Mouse (Mus musculus): Measurements from ENCODE around the gene Omt2a. TPM values are rescaled to one million over a fixed set of nuclear protein-coding genes. Genes with fewer than 3 reads are reported as not detected.
"Not testable (repeated sequence)": the region's sequence is repeated elsewhere in the genome, so short reads cannot be mapped to it uniquely, and the experiment has no call there.

Gene Omt2a
- total RNA-seq, 1 experiment = 0.31 TPM

- H3K4me3 ChIP-seq (ENCODE audit: insufficient read depth in 1 of 2, low read depth in 1 of 2, low read length in 2 of 2, poor library complexity in 1 of 2, severe bottlenecking in 1 of 2) = no peak overlapping the region
- no peak overlapping the region for H3K9ac ChIP-seq (ENCODE audit: insufficient read depth, low read depth, low read length, poor library complexity, severe bottlenecking)
- H3K27ac ChIP-seq (ENCODE audit: insufficient read depth, low read depth, low read length, poor library complexity, severe bottlenecking) = no peak overlapping the region
- in situ Hi-C loops (cut with MboI; ENCODE audit: low sequenced_read_pairs in 2 of 2, unreplicated experiment in 2 of 2) = no loop called here
- no peaks in the 10 kb centered on the region for H3K36me3 ChIP-seq (ENCODE audit: control insufficient read depth, insufficient read depth, low read length, poor library complexity, severe bottlenecking)
- no peaks in the 10 kb centered on the region for H3K9me3 ChIP-seq (ENCODE audit: control insufficient read depth, insufficient read depth, low read depth, low read length)
- no peaks in the 10 kb centered on the region for H3K4me1 ChIP-seq (ENCODE audit: control insufficient read depth in 2 of 2, insufficient read depth in 2 of 2, low read length in 2 of 2, poor library complexity in 1 of 2)
- DNase-seq (ENCODE audit: low read depth, low spot score) = peak; percentile 29
- TF ChIP-seq ZC3H11A (IDR thresholded peaks at IDR 0.05; ENCODE audit: borderline replicate concordance, low read depth, low read length) (peak; percentile 69), CHD2 (IDR thresholded peaks at IDR 0.05; ENCODE audit: low read depth, low read length) (no peak)
Measured at GRCm38 (mm10) chr9:78319499-78319898, 4.9 kb upstream of the Omt2a start.

- H3K4me3 ChIP-seq (ENCODE audit: insufficient read depth in 1 of 2, low read depth in 1 of 2, low read length in 2 of 2, poor library complexity in 1 of 2, severe bottlenecking in 1 of 2); DNase-seq (ENCODE audit: low read depth, low spot score); H3K9ac ChIP-seq (ENCODE audit: insufficient read depth, low read depth, low read length, poor library complexity, severe bottlenecking); H3K27ac ChIP-seq (ENCODE audit: insufficient read depth, low read depth, low read length, poor library complexity, severe bottlenecking); H3K36me3 ChIP-seq (ENCODE audit: control insufficient read depth, insufficient read depth, low read length, poor library complexity, severe bottlenecking); in situ Hi-C loops (cut with MboI; ENCODE audit: low sequenced_read_pairs in 2 of 2, unreplicated experiment in 2 of 2); H3K9me3 ChIP-seq (ENCODE audit: control insufficient read depth, insufficient read depth, low read depth, low read length); H3K4me1 ChIP-seq (ENCODE audit: control insufficient read depth in 2 of 2, insufficient read depth in 2 of 2, low read length in 2 of 2, poor library complexity in 1 of 2): not testable (repeated sequence)
Measured at GRCm38 (mm10) chr9:78308122-78308521, 6.5 kb downstream of the Omt2a start.

- H3K9me3 ChIP-seq (ENCODE audit: control insufficient read depth, insufficient read depth, low read depth, low read length); H3K27ac ChIP-seq (ENCODE audit: insufficient read depth, low read depth, low read length, poor library complexity, severe bottlenecking); H3K4me3 ChIP-seq (ENCODE audit: insufficient read depth in 1 of 2, low read depth in 1 of 2, low read length in 2 of 2, poor library complexity in 1 of 2, severe bottlenecking in 1 of 2); in situ Hi-C loops (cut with MboI; ENCODE audit: low sequenced_read_pairs in 2 of 2, unreplicated experiment in 2 of 2); H3K4me1 ChIP-seq (ENCODE audit: control insufficient read depth in 2 of 2, insufficient read depth in 2 of 2, low read length in 2 of 2, poor library complexity in 1 of 2); H3K36me3 ChIP-seq (ENCODE audit: control insufficient read depth, insufficient read depth, low read length, poor library complexity, severe bottlenecking); DNase-seq (ENCODE audit: low read depth, low spot score); H3K9ac ChIP-seq (ENCODE audit: insufficient read depth, low read depth, low read length, poor library complexity, severe bottlenecking): not testable (repeated sequence)
Measured at GRCm38 (mm10) chr9:78299143-78299542, 15.5 kb downstream of the Omt2a start.

DNA sequence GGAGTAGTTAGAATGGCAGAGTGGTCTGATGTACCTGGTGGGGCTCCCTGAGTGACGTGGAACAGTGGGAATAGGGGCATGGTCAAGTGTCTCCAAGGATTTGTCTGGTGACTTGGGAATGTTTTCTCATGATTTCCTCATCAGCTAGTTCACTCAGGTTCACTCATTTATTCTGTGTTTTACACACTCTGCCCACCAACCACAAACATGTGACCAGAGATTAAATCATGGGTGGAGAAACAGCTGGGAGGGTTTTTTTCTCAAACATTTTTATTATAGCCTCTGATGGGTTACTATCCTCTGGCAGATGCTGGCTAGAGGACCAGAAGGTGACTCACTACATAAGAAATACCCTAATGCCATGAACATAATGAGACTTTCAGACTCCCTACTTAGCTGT lies 16.4 kb downstream of the Omt2a start:
- no peak overlapping the region for H3K9ac ChIP-seq (ENCODE audit: insufficient read depth, low read depth, low read length, poor library complexity, severe bottlenecking)
- TF ChIP-seq ZNF384 (IDR thresholded peaks at IDR 0.05; ENCODE audit: low read depth, low read length) (no peak), HCFC1 (IDR thresholded peaks at IDR 0.05; ENCODE audit: borderline replicate concordance, insufficient read depth, low read length) (no peak), CHD2 (IDR thresholded peaks at IDR 0.05; ENCODE audit: low read depth, low read length) (no peak), MAFK (IDR thresholded peaks at IDR 0.05; ENCODE audit: insufficient read depth, low read depth, low read length) (no peak), ZC3H11A (IDR thresholded peaks at IDR 0.05; ENCODE audit: borderline replicate concordance, low read depth, low read length) (no peak)
- no peak overlapping the region for H3K27ac ChIP-seq (ENCODE audit: insufficient read depth, low read depth, low read length, poor library complexity, severe bottlenecking)
- no peaks in the 10 kb centered on the region for H3K9me3 ChIP-seq (ENCODE audit: control insufficient read depth, insufficient read depth, low read depth, low read length)
- no peak overlapping the region for H3K4me3 ChIP-seq (ENCODE audit: insufficient read depth in 1 of 2, low read depth in 1 of 2, low read length in 2 of 2, poor library complexity in 1 of 2, severe bottlenecking in 1 of 2)
- H3K4me1 ChIP-seq (ENCODE audit: control insufficient read depth in 2 of 2, insufficient read depth in 2 of 2, low read length in 2 of 2, poor library complexity in 1 of 2) = no peaks in the 10 kb centered on the region
- no peaks in the 10 kb centered on the region for H3K36me3 ChIP-seq (ENCODE audit: control insufficient read depth, insufficient read depth, low read length, poor library complexity, severe bottlenecking)
- no peak for DNase-seq (ENCODE audit: low read depth, low spot score)
- in situ Hi-C loops (cut with MboI; ENCODE audit: low sequenced_read_pairs in 2 of 2, unreplicated experiment in 2 of 2) = no loop called here

DNA sequence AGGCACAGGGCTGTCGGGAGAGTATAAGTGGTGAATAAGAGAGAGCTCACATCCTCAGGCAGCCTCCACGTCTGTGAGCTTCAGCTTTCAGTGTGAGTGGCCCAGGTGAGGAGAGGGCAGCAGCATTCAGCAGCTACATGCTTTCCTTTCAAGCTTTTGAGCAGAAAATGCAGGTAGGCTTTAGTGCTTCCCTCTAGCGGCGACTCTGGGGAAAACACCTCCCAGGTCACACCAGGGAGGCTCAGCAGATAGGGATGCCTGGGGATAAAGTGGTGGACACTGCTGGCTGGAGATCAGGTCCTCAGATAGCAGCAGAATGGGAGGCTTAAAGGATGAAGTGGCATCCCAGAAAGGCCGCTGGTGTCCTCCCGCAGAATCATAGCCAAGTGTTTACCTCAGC lies 18.5 kb downstream of the Omt2a start:
- H3K9me3 ChIP-seq (ENCODE audit: control insufficient read depth, insufficient read depth, low read depth, low read length); H3K4me1 ChIP-seq (ENCODE audit: control insufficient read depth in 2 of 2, insufficient read depth in 2 of 2, low read length in 2 of 2, poor library complexity in 1 of 2); in situ Hi-C loops (cut with MboI; ENCODE audit: low sequenced_read_pairs in 2 of 2, unreplicated experiment in 2 of 2); H3K9ac ChIP-seq (ENCODE audit: insufficient read depth, low read depth, low read length, poor library complexity, severe bottlenecking); H3K27ac ChIP-seq (ENCODE audit: insufficient read depth, low read depth, low read length, poor library complexity, severe bottlenecking); H3K4me3 ChIP-seq (ENCODE audit: insufficient read depth in 1 of 2, low read depth in 1 of 2, low read length in 2 of 2, poor library complexity in 1 of 2, severe bottlenecking in 1 of 2); H3K36me3 ChIP-seq (ENCODE audit: control insufficient read depth, insufficient read depth, low read length, poor library complexity, severe bottlenecking): not testable (repeated sequence)
- peak; percentile 17; the same call in 1 of the 2 replicates for TF ChIP-seq ZC3H11A (IDR thresholded peaks at IDR 0.05; ENCODE audit: borderline replicate concordance, low read depth, low read length)
- DNase-seq (ENCODE audit: low read depth, low spot score) = peak; percentile 55

- H3K9me3 ChIP-seq (ENCODE audit: control insufficient read depth, insufficient read depth, low read depth, low read length); in situ Hi-C loops (cut with MboI; ENCODE audit: low sequenced_read_pairs in 2 of 2, unreplicated experiment in 2 of 2); H3K27ac ChIP-seq (ENCODE audit: insufficient read depth, low read depth, low read length, poor library complexity, severe bottlenecking); H3K4me3 ChIP-seq (ENCODE audit: insufficient read depth in 1 of 2, low read depth in 1 of 2, low read length in 2 of 2, poor library complexity in 1 of 2, severe bottlenecking in 1 of 2); H3K36me3 ChIP-seq (ENCODE audit: control insufficient read depth, insufficient read depth, low read length, poor library complexity, severe bottlenecking); H3K9ac ChIP-seq (ENCODE audit: insufficient read depth, low read depth, low read length, poor library complexity, severe bottlenecking); DNase-seq (ENCODE audit: low read depth, low spot score); H3K4me1 ChIP-seq (ENCODE audit: control insufficient read depth in 2 of 2, insufficient read depth in 2 of 2, low read length in 2 of 2, poor library complexity in 1 of 2): not testable (repeated sequence)
Measured at GRCm38 (mm10) chr9:78294781-78295180, 19.8 kb downstream of the Omt2a start.

- DNase-seq (ENCODE audit: low read depth, low spot score); H3K4me3 ChIP-seq (ENCODE audit: insufficient read depth in 1 of 2, low read depth in 1 of 2, low read length in 2 of 2, poor library complexity in 1 of 2, severe bottlenecking in 1 of 2); H3K27ac ChIP-seq (ENCODE audit: insufficient read depth, low read depth, low read length, poor library complexity, severe bottlenecking); H3K9ac ChIP-seq (ENCODE audit: insufficient read depth, low read depth, low read length, poor library complexity, severe bottlenecking); H3K9me3 ChIP-seq (ENCODE audit: control insufficient read depth, insufficient read depth, low read depth, low read length); H3K36me3 ChIP-seq (ENCODE audit: control insufficient read depth, insufficient read depth, low read length, poor library complexity, severe bottlenecking); in situ Hi-C loops (cut with MboI; ENCODE audit: low sequenced_read_pairs in 2 of 2, unreplicated experiment in 2 of 2); H3K4me1 ChIP-seq (ENCODE audit: control insufficient read depth in 2 of 2, insufficient read depth in 2 of 2, low read length in 2 of 2, poor library complexity in 1 of 2): not testable (repeated sequence)
Measured at GRCm38 (mm10) chr9:78293683-78294082, 20.9 kb downstream of the Omt2a start.

DNA sequence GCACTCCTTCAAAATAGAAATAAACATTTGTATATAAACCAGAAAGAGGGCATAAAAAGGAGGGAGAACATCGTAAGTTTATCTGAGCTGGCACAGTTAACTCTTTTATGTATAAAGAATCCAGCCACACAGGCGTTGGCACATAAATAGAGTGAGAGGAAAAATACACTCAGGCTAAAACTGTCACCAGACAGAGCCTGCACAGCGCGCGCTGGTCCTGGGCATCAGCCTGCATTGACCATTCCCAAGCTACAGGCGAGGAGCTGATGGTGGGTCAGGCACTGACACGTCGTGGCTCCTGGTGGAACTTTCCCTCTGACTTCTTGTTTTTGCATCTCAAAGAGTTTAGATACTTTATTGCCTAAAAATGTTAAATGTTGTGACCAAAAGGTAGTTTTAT lies 22.1 kb downstream of the Omt2a start:
- H3K9me3 ChIP-seq (ENCODE audit: control insufficient read depth, insufficient read depth, low read depth, low read length); in situ Hi-C loops (cut with MboI; ENCODE audit: low sequenced_read_pairs in 2 of 2, unreplicated experiment in 2 of 2); H3K27ac ChIP-seq (ENCODE audit: insufficient read depth, low read depth, low read length, poor library complexity, severe bottlenecking); H3K4me1 ChIP-seq (ENCODE audit: control insufficient read depth in 2 of 2, insufficient read depth in 2 of 2, low read length in 2 of 2, poor library complexity in 1 of 2); H3K36me3 ChIP-seq (ENCODE audit: control insufficient read depth, insufficient read depth, low read length, poor library complexity, severe bottlenecking); H3K4me3 ChIP-seq (ENCODE audit: insufficient read depth in 1 of 2, low read depth in 1 of 2, low read length in 2 of 2, poor library complexity in 1 of 2, severe bottlenecking in 1 of 2); H3K9ac ChIP-seq (ENCODE audit: insufficient read depth, low read depth, low read length, poor library complexity, severe bottlenecking); DNase-seq (ENCODE audit: low read depth, low spot score): not testable (repeated sequence)
